Mouse (Mus musculus) CH12.LX (cell line): ENCODE measurements at regions not wholly inside any gene's neighbourhood (a gene's known extent, or its start where the extent isn't known, plus 50 kb on each side); places are given as distances from the start of the nearest gene placed in this dataset.

ENCODE experiments used
- DNase-seq: peaks from one replicate; pipeline ENCODE4 v3.0.0-alpha.2; 2013; ENCODE audit errors: extremely low read depth
- H3K27ac ChIP-seq: 2 replicates; pipeline ENCODE4 v1.5.1; 2012; ENCODE audit warnings: low read depth, mild to moderate bottlenecking, control low read depth, moderate library complexity; ENCODE audit not compliant: insufficient read depth
- H3K27me3 ChIP-seq: replicated peaks from 2 replicates; pipeline ENCODE3; 2012; ENCODE audit warnings: inconsistent platforms
- H3K36me3 ChIP-seq, 2 experiments: replicated peaks in 1 of 2; 2 replicates each; pipeline versions ENCODE3 to v1.6.1; 2012; ENCODE audit warnings: inconsistent platforms in 1 of 2, low read length in 1 of 2, mild to moderate bottlenecking in 1 of 2, mixed read lengths in 1 of 2, moderate library complexity in 1 of 2; ENCODE audit not compliant: control insufficient read depth in 1 of 2, insufficient read depth in 1 of 2
- H3K4me1 ChIP-seq, 2 experiments: 2 replicates each; pipeline ENCODE4 v1.6.1; 2012; ENCODE audit warnings: inconsistent platforms in 1 of 2, moderate library complexity in 1 of 2; ENCODE audit not compliant: insufficient read depth in 2 of 2, control insufficient read depth in 1 of 2
- H3K4me2 ChIP-seq: 2 replicates; pipeline ENCODE4 v1.6.1; 2012; ENCODE audit warnings: low read depth, mild to moderate bottlenecking, control low read depth; ENCODE audit not compliant: poor library complexity, insufficient read depth, severe bottlenecking
- H3K4me3 ChIP-seq, 3 experiments: fragments of 150-350 bp in 1 of 3; sonication (generic) in 1 of 3; replicated peaks in 1 of 3; 2 replicates each; pipeline versions ENCODE3 to v1.5.1; 2011 to 2012; ENCODE audit warnings: low read depth in 2 of 3, low read length in 2 of 3, mild to moderate bottlenecking in 2 of 3, moderate library complexity in 2 of 3, control low read depth in 1 of 3, improper control_type of control experiment in 1 of 3, inconsistent platforms in 1 of 3, mixed read lengths in 1 of 3; ENCODE audit not compliant: poor library complexity in 1 of 3
- H3K79me2 ChIP-seq: replicated peaks from 2 replicates; pipeline ENCODE4 v1.6.1; 2012; ENCODE audit warnings: mild to moderate bottlenecking, moderate library complexity; ENCODE audit not compliant: control insufficient read depth, poor library complexity, insufficient read depth, severe bottlenecking; ENCODE audit errors: extremely low read depth
- H3K9ac ChIP-seq: 2 replicates; pipeline ENCODE4 v1.6.1; 2012; ENCODE audit warnings: low read depth, mild to moderate bottlenecking, control low read depth, moderate library complexity; ENCODE audit not compliant: insufficient read depth
- H3K9me3 ChIP-seq: replicated peaks from 2 replicates; pipeline ENCODE3; 2012; ENCODE audit warnings: low read length, inconsistent platforms, mixed read lengths
- BHLHE40 ChIP-seq: IDR thresholded peaks from 2 replicates; pipeline ENCODE4 v1.6.1; 2011; ENCODE audit warnings: mild to moderate bottlenecking, low read depth, low read length, improper control_type of control experiment
- CHD1 ChIP-seq: IDR thresholded peaks from 2 replicates; pipeline ENCODE4 v1.6.1; 2012; ENCODE audit warnings: low read depth, low read length, improper control_type of control experiment, inconsistent platforms
- CHD2 ChIP-seq: IDR thresholded peaks from 2 replicates; pipeline ENCODE4 v1.6.1; 2011; ENCODE audit warnings: low read length, improper control_type of control experiment
- E2F4 ChIP-seq: IDR thresholded peaks from 2 replicates; pipeline ENCODE4 v1.6.1; 2011; ENCODE audit warnings: low read depth, low read length, improper control_type of control experiment; ENCODE audit not compliant: insufficient replicate concordance
- ELF1 ChIP-seq: IDR thresholded peaks from 2 replicates; pipeline ENCODE4 v1.6.1; 2014; ENCODE audit warnings: low read depth, mild to moderate bottlenecking, inconsistent platforms, low read length, improper control_type of control experiment
- GABPA ChIP-seq: IDR thresholded peaks from 2 replicates; pipeline ENCODE4 v1.6.1; 2012; ENCODE audit warnings: low read depth, low read length, improper control_type of control experiment, inconsistent platforms; ENCODE audit not compliant: insufficient replicate concordance
- HCFC1 ChIP-seq: IDR thresholded peaks from 2 replicates; pipeline ENCODE4 v1.6.1; 2012; ENCODE audit warnings: low read depth, mild to moderate bottlenecking, inconsistent platforms, low read length, improper control_type of control experiment
- MAX ChIP-seq: IDR thresholded peaks from 2 replicates; pipeline ENCODE4 v1.6.1; 2011; ENCODE audit warnings: low read length, improper control_type of control experiment
- MEF2A ChIP-seq: IDR thresholded peaks from 2 replicates; pipeline ENCODE4 v1.6.1; 2014; ENCODE audit warnings: low read depth, mild to moderate bottlenecking, inconsistent platforms, low read length, improper control_type of control experiment, borderline replicate concordance
- MXI1 ChIP-seq: IDR thresholded peaks from 2 replicates; pipeline ENCODE4 v1.6.1; 2011; ENCODE audit warnings: mild to moderate bottlenecking, low read depth, low read length, improper control_type of control experiment
- MYC ChIP-seq: IDR thresholded peaks from 2 replicates; pipeline ENCODE4 v1.6.1; 2011; ENCODE audit warnings: low read depth, mild to moderate bottlenecking, improper control_type of control experiment, low read length
- NELFE ChIP-seq: IDR thresholded peaks from 2 replicates; pipeline ENCODE4 v1.6.1; 2011; ENCODE audit warnings: low read depth, low read length, improper control_type of control experiment
- NRF1 ChIP-seq: IDR thresholded peaks from 2 replicates; pipeline ENCODE4 v1.6.1; 2014; ENCODE audit warnings: low read depth, mild to moderate bottlenecking, inconsistent platforms, low read length, improper control_type of control experiment, moderate library complexity
- PAX5 ChIP-seq: IDR thresholded peaks from 2 replicates; pipeline ENCODE4 v1.6.1; 2012; ENCODE audit warnings: low read length, inconsistent platforms, mixed read lengths
- POLR2AphosphoS2 ChIP-seq: IDR thresholded peaks from 2 replicates; pipeline ENCODE4 v1.6.1; 2011; ENCODE audit warnings: low read depth, low read length, improper control_type of control experiment
- RAD21 ChIP-seq: IDR thresholded peaks from 2 replicates; pipeline ENCODE4 v1.6.1; 2011; ENCODE audit warnings: low read depth, mild to moderate bottlenecking, low read length, improper control_type of control experiment, moderate library complexity
- RCOR1 ChIP-seq: conservative IDR thresholded peaks from 2 replicates; pipeline ENCODE4 v1.6.1; 2012; ENCODE audit warnings: low read depth, mild to moderate bottlenecking, inconsistent platforms, low read length, improper control_type of control experiment
- SMC3 ChIP-seq: IDR thresholded peaks from 2 replicates; pipeline ENCODE4 v1.6.1; 2011; ENCODE audit warnings: low read depth, low read length, improper control_type of control experiment
- TBP ChIP-seq: conservative IDR thresholded peaks from 2 replicates; pipeline ENCODE4 v1.6.1; 2011; ENCODE audit warnings: low read depth, low read length, improper control_type of control experiment
- TCF12 ChIP-seq: IDR thresholded peaks from 2 replicates; pipeline ENCODE4 v1.6.1; 2014; ENCODE audit warnings: low read depth, mild to moderate bottlenecking, inconsistent platforms, low read length, improper control_type of control experiment
- UBTF ChIP-seq: IDR thresholded peaks from 2 replicates; pipeline ENCODE4 v1.6.1; 2012; ENCODE audit warnings: low read depth, mild to moderate bottlenecking, inconsistent platforms, low read length, improper control_type of control experiment, moderate library complexity
- USF2 ChIP-seq: conservative IDR thresholded peaks from 2 replicates; pipeline ENCODE4 v1.6.1; 2011; ENCODE audit warnings: low read depth, low read length, improper control_type of control experiment
- ZKSCAN1 ChIP-seq: IDR thresholded peaks from 2 replicates; pipeline ENCODE4 v1.6.1; 2012; ENCODE audit warnings: low read depth, inconsistent platforms, low read length, improper control_type of control experiment, borderline replicate concordance
- ZMIZ1 ChIP-seq: IDR thresholded peaks from 2 replicates; pipeline ENCODE4 v1.6.1; 2012; ENCODE audit warnings: low read depth, mild to moderate bottlenecking, inconsistent platforms, low read length, improper control_type of control experiment
- ZNF384 ChIP-seq: IDR thresholded peaks from 2 replicates; pipeline ENCODE4 v1.6.1; 2012; ENCODE audit warnings: low read depth, low read length, improper control_type of control experiment, inconsistent platforms
- dilution Hi-C: fragments of 300-500 bp; cut with MboI; formaldehyde crosslinking; loops from 2 replicates; pipeline ENCODE4 v1.14.3; 2020; ENCODE audit warnings: low sequenced_read_pairs; ENCODE audit not compliant: extremely low pct_unique_long_range_greater_than_20kb, extremely low pct_ligation_motif_present
- in situ Hi-C: fragments of 300-500 bp; cut with MboI; formaldehyde crosslinking; loops from 3 replicates; pipeline ENCODE4 v1.14.3; 2019; ENCODE audit warnings: low sequenced_read_pairs, low pct_ligation_motif_present, low pct_unique_long_range_greater_than_20kb, mixed read lengths

DNA sequence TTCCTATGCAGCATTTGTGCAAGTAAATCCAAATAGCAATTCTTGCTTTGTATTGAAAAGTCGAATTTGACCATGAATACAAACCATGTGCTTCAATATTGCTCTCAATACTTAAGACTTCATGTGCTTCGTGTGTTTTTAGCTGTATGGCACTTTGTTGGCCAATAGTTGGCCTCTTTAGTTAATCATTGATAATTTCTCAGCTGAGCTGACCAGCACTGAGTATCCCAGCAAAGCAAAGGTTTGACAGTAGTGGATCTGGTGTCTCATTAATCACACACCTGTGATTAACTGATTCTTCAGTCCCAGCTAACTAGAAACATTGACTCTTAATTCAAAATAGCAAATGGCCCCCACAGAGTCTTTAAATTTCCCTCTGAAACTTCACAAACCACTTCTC, 102.0 kb upstream of the Apob start:
- no peak overlapping the region for H3K9ac ChIP-seq
- H3K36me3 ChIP-seq = no peaks in the 10 kb centered on the region
- in situ Hi-C loops = no loop called here

DNA sequence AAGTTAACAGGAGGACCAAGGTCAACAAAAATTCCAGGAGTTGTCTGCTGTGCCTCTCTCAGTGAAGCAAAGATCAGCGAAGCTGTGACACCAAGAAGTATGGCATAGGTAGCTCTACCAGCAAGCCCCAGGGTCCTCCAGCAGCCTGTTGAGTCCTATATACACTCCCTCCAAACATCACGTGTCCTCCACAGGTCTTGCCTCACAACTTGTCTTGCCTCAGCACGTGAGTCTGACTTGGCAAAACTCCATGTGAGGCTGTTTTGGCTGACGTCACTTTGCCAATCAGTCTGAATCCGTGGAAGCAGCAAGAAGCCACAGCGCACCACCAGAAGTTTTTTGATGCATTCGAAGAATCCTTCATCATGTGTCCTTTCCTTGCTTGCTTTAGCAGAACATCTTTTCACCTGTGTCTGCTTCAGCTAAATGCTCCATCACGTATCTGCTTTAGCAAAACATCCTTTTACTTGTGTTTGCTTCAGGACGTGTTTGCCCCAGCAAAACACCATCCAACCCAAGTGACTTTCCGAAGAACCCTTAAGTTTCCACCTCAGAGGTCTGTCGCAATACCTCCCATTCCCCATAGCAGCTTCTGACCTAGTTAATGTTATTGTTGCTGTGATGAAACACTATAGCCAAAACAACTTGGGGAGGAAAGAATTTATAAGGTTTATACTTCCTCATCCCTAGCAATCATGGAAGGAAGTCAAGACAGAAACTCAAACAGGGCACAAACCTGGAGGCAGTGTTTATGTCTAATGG, 101.0 kb upstream of the Apob start:
- Histone ChIP-seq H3K27ac (no peak overlapping the region), H3K79me2 (no peaks in the 10 kb centered on the region), H3K4me1 (peaks cover 0 to 9% of the 10 kb centered on the region in 2 experiments; a peak in 1 of 4 replicates), H3K9ac (no peak overlapping the region)
- TF ChIP-seq POLR2AphosphoS2 (no peak), UBTF (no peak), GABPA (no peak), RCOR1 (no peak), HCFC1 (no peak), NRF1 (no peak), PAX5 (no peak), ZNF384 (no peak), ELF1 (no peak), TCF12 (no peak), BHLHE40 (no peak), MXI1 (no peak), USF2 (no peak), MAX (no peak), RAD21 (no peak)
- TF ChIP-seq, all 38 proteins: peak for 0
- dilution Hi-C loops (no loop called here), in situ Hi-C loops (no loop called here)
- Histone ChIP-seq H3K27me3 (no peaks in the 10 kb centered on the region), H3K4me3 (no peak overlapping the region), H3K9me3 (no peaks in the 10 kb centered on the region), H3K4me2 (no peak overlapping the region), H3K36me3 (no peaks in the 10 kb centered on the region)
- no peak for DNase-seq

More for the DNA sequence above, 102.0 kb upstream of the Apob start:
- Histone ChIP-seq H3K79me2 (no peaks in the 10 kb centered on the region), H3K27ac (no peak overlapping the region), H3K4me3 (no peak overlapping the region), H3K4me1 (peaks cover 0 to 9% of the 10 kb centered on the region in 2 experiments; a peak in 1 of 4 replicates), H3K9me3 (no peaks in the 10 kb centered on the region), H3K27me3 (no peaks in the 10 kb centered on the region), H3K4me2 (no peak overlapping the region)
- TF ChIP-seq MYC (no peak), ZKSCAN1 (no peak), NRF1 (no peak), MEF2A (no peak), MAX (no peak), CHD1 (no peak), ELF1 (no peak), UBTF (no peak), POLR2AphosphoS2 (no peak), NELFE (no peak), GABPA (no peak), TBP (no peak), E2F4 (no peak), CHD2 (no peak), MXI1 (no peak), SMC3 (no peak), ZMIZ1 (no peak)
- no peak for DNase-seq
- dilution Hi-C loops = no loop called here
